Mouse (Mus musculus): ENCODE results near the gene Rhpn2. TPM values are rescaled to one million over a fixed set of nuclear protein-coding genes. Genes with fewer than 3 reads are reported as not detected.

Gene Rhpn2
- polyA plus RNA-seq, 1 experiment from 2014 or later = 21.4 TPM

DNA sequence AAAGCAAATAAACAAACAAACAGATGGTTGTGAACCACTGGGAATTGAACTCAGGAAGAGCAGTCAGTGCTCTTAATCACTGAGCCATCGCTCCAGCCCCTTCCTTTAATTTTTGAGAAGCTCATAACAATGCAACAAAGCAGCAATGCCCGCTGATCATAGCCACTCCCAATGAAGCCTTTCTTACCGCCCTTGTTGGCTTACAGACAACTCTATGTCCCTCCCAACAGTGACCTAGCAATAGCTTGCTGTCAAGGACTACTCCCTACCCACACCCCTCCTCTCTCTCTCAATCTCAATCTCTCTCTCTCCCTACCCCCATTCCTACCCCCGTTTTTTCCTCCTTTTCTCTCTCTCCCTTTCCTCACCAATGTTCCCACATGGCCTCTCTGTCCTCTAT lies 14.2 kb upstream of the Rhpn2 start:
- ChIA-PET CTCF (no interaction called here), POLR2A (no interaction called here)
- in situ Hi-C loops (cut with MboI; ENCODE audit: low pct_unique_long_range_greater_than_20kb) = loop anchor here (10.0 kb wide), 1 partner anchor 235 kb away; the partner anchor contains the start of gene Nudt19
- no peak for ATAC-seq
- DNase-seq (ENCODE audit: low read depth, low spot score) = no peak
- H3K27me3 ChIP-seq = no peaks in the 10 kb centered on the region
- no peak for TF ChIP-seq CTCF (IDR thresholded peaks at IDR 0.05)

DNA sequence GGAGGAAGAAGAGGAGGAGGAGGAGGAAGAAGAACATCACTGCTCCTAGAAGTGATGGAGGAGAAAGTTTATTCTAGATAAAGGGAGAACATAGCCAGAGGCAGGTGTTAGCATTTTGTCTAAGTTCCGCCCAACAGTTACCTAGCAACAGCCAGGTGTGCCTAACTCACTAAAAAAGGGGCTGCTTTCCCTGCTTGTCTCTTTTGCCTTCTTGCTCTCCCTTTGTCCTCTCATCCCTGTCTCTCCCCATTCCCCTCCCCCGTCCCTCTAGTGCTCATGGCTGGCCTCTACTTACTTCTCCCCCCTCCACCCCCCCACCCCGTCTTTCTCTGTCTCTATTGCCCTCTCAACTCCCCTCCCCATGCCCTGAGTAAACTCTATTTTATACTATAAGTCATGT lies 11.8 kb upstream of the Rhpn2 start:
- ATAC-seq = no peak
- TF ChIP-seq CTCF (IDR thresholded peaks at IDR 0.05) = no peak
- ChIA-PET POLR2A (no interaction called here), CTCF (no interaction called here)
- H3K27me3 ChIP-seq = no peaks in the 10 kb centered on the region
- in situ Hi-C loops (cut with MboI; ENCODE audit: low pct_unique_long_range_greater_than_20kb) = no loop called here
- no peak for DNase-seq (ENCODE audit: low read depth, low spot score)

GRCm38 (mm10) chr7:35322732-35323420 lies 11.1 kb upstream of the Rhpn2 start:
- in situ Hi-C loops (cut with MboI; ENCODE audit: low pct_unique_long_range_greater_than_20kb) = no loop called here
- TF ChIP-seq CTCF (IDR thresholded peaks at IDR 0.05) = no peak
- ATAC-seq (no peak), DNase-seq (ENCODE audit: low read depth, low spot score) (no peak)
- ChIA-PET CTCF (interaction anchor here (0.7 kb wide), 1 partner anchor 11 kb away, joined by 3 read pairs; the partner anchor contains the start of gene Rhpn2), POLR2A (interaction anchor here (1.1 kb wide), 1 partner anchor 10 kb away, joined by 3 read pairs; no protein-coding TSS in a partner anchor)
- no peaks in the 10 kb centered on the region for H3K27me3 ChIP-seq

GRCm38 (mm10) chr7:35331590-35331989 lies 2.4 kb upstream of the Rhpn2 start:
- no peak for DNase-seq (ENCODE audit: low read depth, low spot score)
- POLR2A ChIA-PET = no interaction called here
- in situ Hi-C loops (cut with MboI; ENCODE audit: low pct_unique_long_range_greater_than_20kb) = no loop called here
- ATAC-seq = no peak
- no peak for TF ChIP-seq CTCF (IDR thresholded peaks at IDR 0.05)
- no peaks in the 10 kb centered on the region for H3K27me3 ChIP-seq
- CTCF ChIA-PET = interaction anchor here (0.9 kb wide), 1 partner anchor 56 kb away, joined by 3 read pairs; no protein-coding TSS in a partner anchor

GRCm38 (mm10) chr7:35333231-35333651 lies 729 bp upstream of the Rhpn2 start:
- no peak for ATAC-seq
- ChIA-PET POLR2A (interaction anchor here (1.3 kb wide), 2 partner anchors 10 to 63 kb away, joined by 3 to 4 read pairs; no protein-coding TSS in a partner anchor), CTCF (interaction anchor here (1.0 to 1.6 kb wide), 3 partner anchors 10 to 59 kb away, joined by 3 to 9 read pairs (median 3); no protein-coding TSS in a partner anchor)
- peak; percentile 48 for TF ChIP-seq CTCF (IDR thresholded peaks at IDR 0.05)
- H3K27me3 ChIP-seq = no peaks in the 10 kb centered on the region
- DNase-seq (ENCODE audit: low read depth, low spot score) = no peak
- in situ Hi-C loops (cut with MboI; ENCODE audit: low pct_unique_long_range_greater_than_20kb) = no loop called here

DNA sequence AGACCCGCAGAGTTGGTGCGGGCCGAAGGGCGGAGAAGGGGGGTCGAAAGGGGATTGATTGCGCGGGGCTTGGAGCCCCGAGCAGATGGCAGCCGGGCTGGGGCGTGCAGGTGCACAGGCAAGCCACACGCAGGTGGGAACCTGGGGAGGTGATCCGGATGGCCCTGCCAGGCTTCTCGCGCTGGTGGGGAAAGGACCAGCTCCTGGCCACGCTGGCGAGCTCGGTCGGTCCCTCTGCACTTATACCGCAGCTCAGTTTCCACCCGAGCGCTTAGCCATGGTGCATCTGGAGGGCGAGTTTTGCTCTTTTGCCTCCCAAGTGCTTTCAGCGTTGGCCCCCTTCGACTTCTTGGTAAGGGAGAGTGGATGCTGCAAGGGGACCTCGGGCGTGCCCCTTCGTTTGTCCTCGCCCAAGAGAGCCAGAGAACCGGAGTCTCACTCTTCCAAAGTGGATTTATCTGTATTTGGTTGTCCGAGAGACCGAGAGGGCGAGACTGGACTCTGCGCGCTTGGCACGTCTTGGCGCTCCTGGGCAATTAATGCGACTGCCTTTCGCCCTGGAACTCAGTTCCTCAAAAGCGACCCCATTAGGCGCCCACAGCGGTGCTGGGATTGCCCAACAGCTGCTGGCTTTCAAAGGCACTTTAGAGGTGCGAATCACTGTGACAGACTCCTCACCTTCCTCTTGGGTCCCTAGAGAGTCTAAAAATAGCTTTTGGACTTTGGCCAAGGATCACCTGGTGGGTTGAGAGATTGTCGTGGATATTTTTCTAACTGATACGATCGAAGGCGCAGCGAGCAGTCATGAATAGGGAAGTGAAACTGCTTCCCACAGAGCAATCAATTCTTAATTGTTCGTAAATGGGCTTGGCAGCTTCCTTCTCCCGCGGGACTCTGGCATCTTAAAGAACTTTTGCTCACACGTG lies 820 bp downstream of the Rhpn2 start:
- no peak for TF ChIP-seq CTCF (IDR thresholded peaks at IDR 0.05)
- POLR2A ChIA-PET = interaction anchor here (1.7 kb wide), 1 partner anchor 38 kb away, joined by 6 read pairs; no protein-coding TSS in a partner anchor
- DNase-seq (ENCODE audit: low read depth, low spot score) = no peak
- ATAC-seq = no peak
- H3K27me3 ChIP-seq = no peaks in the 10 kb centered on the region
- in situ Hi-C loops (cut with MboI; ENCODE audit: low pct_unique_long_range_greater_than_20kb) = loop anchor here (5.0 kb wide), 1 partner anchor 58 kb away; no protein-coding TSS in a partner anchor
- CTCF ChIA-PET = interaction anchor here (1.0 kb wide), 1 partner anchor 10 kb away, joined by 3 read pairs; no protein-coding TSS in a partner anchor

GRCm38 (mm10) chr7:35340196-35340595 lies 6.2 kb downstream of the Rhpn2 start:
- TF ChIP-seq CTCF (IDR thresholded peaks at IDR 0.05) = no peak
- ChIA-PET POLR2A (no interaction called here), CTCF (interaction anchor here (2.6 kb wide), 1 partner anchor 14 kb away, joined by 6 read pairs; no protein-coding TSS in a partner anchor)
- no peak for DNase-seq (ENCODE audit: low read depth, low spot score)
- in situ Hi-C loops (cut with MboI; ENCODE audit: low pct_unique_long_range_greater_than_20kb) = no loop called here
- ATAC-seq = no peak
- no peaks in the 10 kb centered on the region for H3K27me3 ChIP-seq

- in situ Hi-C loops (cut with MboI; ENCODE audit: low pct_unique_long_range_greater_than_20kb) = no loop called here
- no peak for DNase-seq (ENCODE audit: low read depth, low spot score)
- POLR2A ChIA-PET = no interaction called here
- no peak for ATAC-seq
- H3K27me3 ChIP-seq = no peaks in the 10 kb centered on the region
- CTCF ChIA-PET = interaction anchor here (0.9 to 2.6 kb wide), 2 partner anchors 13 to 22 kb away, joined by 3 to 6 read pairs; no protein-coding TSS in a partner anchor
- no peak for TF ChIP-seq CTCF (IDR thresholded peaks at IDR 0.05)
Measured at GRCm38 (mm10) chr7:35341282-35341681, 7.3 kb downstream of the Rhpn2 start.

DNA sequence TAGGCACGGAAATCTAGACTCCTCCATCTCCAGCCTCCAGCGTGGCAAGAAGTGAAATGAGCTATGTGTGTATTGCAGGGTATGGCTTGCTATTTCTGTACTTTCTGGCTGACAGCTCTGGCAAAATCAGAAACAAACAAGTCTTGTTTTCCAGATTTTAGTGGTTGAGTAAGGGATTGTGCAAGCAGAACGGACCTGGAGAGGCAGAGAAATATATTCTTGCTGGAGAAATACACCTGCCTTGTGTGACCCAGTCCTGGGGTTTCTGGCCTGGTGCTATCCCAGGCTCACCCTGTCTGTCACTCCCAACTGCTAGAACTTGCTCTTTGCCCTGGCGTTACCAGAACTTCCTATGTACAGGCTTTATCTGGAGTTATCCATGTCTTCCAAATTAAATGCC lies 8.5 kb downstream of the Rhpn2 start:
- ChIA-PET CTCF (interaction anchor here (2.6 kb wide), 1 partner anchor 12 kb away, joined by 6 read pairs; no protein-coding TSS in a partner anchor), POLR2A (no interaction called here)
- DNase-seq (ENCODE audit: low read depth, low spot score) (no peak), ATAC-seq (no peak)
- no peak for TF ChIP-seq CTCF (IDR thresholded peaks at IDR 0.05)
- in situ Hi-C loops (cut with MboI; ENCODE audit: low pct_unique_long_range_greater_than_20kb) = no loop called here
- no peaks in the 10 kb centered on the region for H3K27me3 ChIP-seq

GRCm38 (mm10) chr7:35344785-35345330 lies 10.9 kb downstream of the Rhpn2 start:
- CTCF ChIA-PET = interaction anchor here (0.8 kb wide), 1 partner anchor 11 kb away, joined by 3 read pairs; the partner anchor contains the start of gene Rhpn2
- ATAC-seq (peak; percentile 37), DNase-seq (ENCODE audit: low read depth, low spot score) (no peak)
- TF ChIP-seq CTCF (IDR thresholded peaks at IDR 0.05) = no peak
- no peaks in the 10 kb centered on the region for H3K27me3 ChIP-seq
- in situ Hi-C loops (cut with MboI; ENCODE audit: low pct_unique_long_range_greater_than_20kb) = no loop called here
- POLR2A ChIA-PET = no interaction called here

Data from Patski (cell line).